Mouse (Mus musculus): ENCODE measurements at regions not wholly inside any gene's neighbourhood (a gene's known extent, or its start where the extent isn't known, plus 50 kb on each side); places are given as distances from the start of the nearest gene placed in this dataset.

DNA sequence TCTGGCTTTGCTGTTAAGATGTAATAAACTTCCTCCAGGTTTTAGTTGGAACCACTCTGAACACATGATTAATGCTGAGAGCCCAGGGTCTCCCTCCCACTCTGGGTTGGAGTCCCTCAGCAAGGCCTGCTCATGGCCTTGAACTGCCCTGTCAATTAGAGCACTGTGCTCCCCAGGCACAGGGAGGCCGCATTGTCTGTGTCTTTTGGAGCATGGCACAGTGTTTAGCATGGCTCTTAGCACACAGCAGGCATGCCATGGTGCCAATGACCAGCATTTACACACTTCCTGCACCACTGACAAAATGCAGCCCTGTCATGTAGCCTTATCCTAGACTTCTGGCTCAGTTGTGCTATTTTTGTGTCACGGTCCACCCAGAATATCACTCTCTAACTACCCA is 398.2 kb upstream of the Mmadhc start:
- H3K9ac ChIP-seq (replicated peaks), result no peak overlapping the region
- no peak overlapping the region for H3K4me2 ChIP-seq (replicated peaks)
- H3K27me3 ChIP-seq, result no peaks in the 10 kb centered on the region
- peak; percentile 88 for ATAC-seq (ENCODE audit: low FRiP score, low read depth)
- H3K27ac ChIP-seq (replicated peaks), result 0 out of 2 replicates have a peak overlapping the region, but pooled peaks have one; percentile 10
- H3K4me1 ChIP-seq, result peaks cover 20% of the 10 kb centered on the region
- WGBS, result 56% methylated on average over 2 of the region's 2 CpGs
- no peaks in the 10 kb centered on the region for H3K9me3 ChIP-seq
- no peaks in the 10 kb centered on the region for H3K36me3 ChIP-seq
- no peak overlapping the region for H3K4me3 ChIP-seq

GRCm38 (mm10) chr2:50693784-50694350 is 397.3 kb upstream of the Mmadhc start:
- H3K27ac ChIP-seq (replicated peaks), result no peak overlapping the region; the same call in 1 of the 2 replicates
- WGBS, result 40% methylated on average over 7 of the region's 7 CpGs
- peak; percentile 56 for ATAC-seq (ENCODE audit: low FRiP score, low read depth)

GRCm38 (mm10) chr2:50690120-50691103 is 393.8 kb upstream of the Mmadhc start:
- Histone ChIP-seq H3K27me3 (no peaks in the 10 kb centered on the region), H3K9me3 (no peaks in the 10 kb centered on the region), H3K4me1 (peaks cover 20% of the 10 kb centered on the region), H3K27ac (replicated peaks) (no peak overlapping the region), H3K36me3 (no peaks in the 10 kb centered on the region), H3K9ac (replicated peaks) (no peak overlapping the region), H3K4me2 (replicated peaks) (no peak overlapping the region), H3K4me3 (no peak overlapping the region)
- no peak for ATAC-seq (ENCODE audit: low FRiP score, low read depth)
- WGBS, result 90% methylated on average over 11 of the region's 11 CpGs

More at GRCm38 (mm10) chr2:50693784-50694350, 397.3 kb upstream of the Mmadhc start:
- H3K4me1 ChIP-seq, result peaks cover 20% of the 10 kb centered on the region
- no peaks in the 10 kb centered on the region for H3K36me3 ChIP-seq
- no peaks in the 10 kb centered on the region for H3K9me3 ChIP-seq
- no peaks in the 10 kb centered on the region for H3K27me3 ChIP-seq
- no peak overlapping the region for H3K4me3 ChIP-seq
- no peak overlapping the region for H3K9ac ChIP-seq (replicated peaks)
- H3K4me2 ChIP-seq (replicated peaks), result no peak overlapping the region

GRCm38 (mm10) chr2:50687672-50688151 is 391.1 kb upstream of the Mmadhc start:
- Histone ChIP-seq H3K9me3 (no peaks in the 10 kb centered on the region), H3K27me3 (no peaks in the 10 kb centered on the region), H3K4me2 (replicated peaks) (no peak overlapping the region), H3K4me3 (no peak overlapping the region), H3K36me3 (no peaks in the 10 kb centered on the region), H3K4me1 (no peaks in the 10 kb centered on the region), H3K27ac (replicated peaks) (no peak overlapping the region), H3K9ac (replicated peaks) (no peak overlapping the region)
- ATAC-seq (ENCODE audit: low FRiP score, low read depth), result no peak
- WGBS, result 86% methylated on average over 10 of the region's 10 CpGs

DNA sequence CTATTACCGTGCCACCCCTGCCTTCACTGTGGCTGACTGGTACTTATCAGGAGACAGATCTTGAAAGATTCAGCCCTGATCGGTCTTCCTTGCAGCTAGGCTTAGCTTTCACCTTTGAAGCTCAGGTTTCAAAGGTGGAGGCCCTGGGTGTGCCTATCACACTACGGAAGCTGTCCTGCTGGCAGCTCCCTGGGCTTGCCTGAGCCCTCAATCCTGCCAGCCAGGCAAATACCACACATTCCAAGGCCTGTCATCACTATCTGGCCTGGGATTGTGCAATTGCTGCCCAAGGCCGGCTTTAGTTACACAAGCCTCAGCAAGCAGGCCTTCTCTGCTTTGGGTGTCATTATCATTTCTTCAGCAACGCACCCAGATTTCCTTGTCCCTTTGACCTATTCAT is 390.6 kb upstream of the Mmadhc start:
- ATAC-seq (ENCODE audit: low FRiP score, low read depth), result no peak
- WGBS, result 57% methylated on average over 5 of the region's 5 CpGs
- no peaks in the 10 kb centered on the region for H3K27me3 ChIP-seq
- H3K4me3 ChIP-seq, result no peak overlapping the region
- H3K9ac ChIP-seq (replicated peaks), result no peak overlapping the region
- no peaks in the 10 kb centered on the region for H3K4me1 ChIP-seq
- H3K4me2 ChIP-seq (replicated peaks), result no peak overlapping the region
- no peak overlapping the region for H3K27ac ChIP-seq (replicated peaks)
- no peaks in the 10 kb centered on the region for H3K36me3 ChIP-seq
- H3K9me3 ChIP-seq, result no peaks in the 10 kb centered on the region

DNA sequence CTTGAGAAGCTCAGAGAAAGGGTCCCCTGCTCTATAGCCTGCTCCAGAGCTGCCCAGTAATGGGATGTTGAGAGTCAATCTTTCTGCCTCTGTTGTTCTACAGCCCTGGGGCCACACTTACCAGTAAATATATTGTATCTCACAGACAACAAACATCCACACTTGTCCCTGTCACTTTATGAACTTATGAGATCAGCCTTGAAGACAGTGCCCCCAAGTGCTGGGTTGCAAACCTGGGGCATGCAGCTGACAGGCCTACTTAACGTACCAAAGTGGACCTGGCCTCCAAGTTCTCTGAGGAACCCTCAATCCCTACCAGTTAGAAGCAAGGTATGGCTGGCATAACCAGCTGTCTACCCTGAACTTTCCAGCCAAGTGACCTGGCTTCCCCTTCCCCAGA is 380.9 kb upstream of the Mmadhc start:
- H3K9me3 ChIP-seq, result no peaks in the 10 kb centered on the region
- no peak for ATAC-seq (ENCODE audit: low FRiP score, low read depth)
- no peak overlapping the region for H3K4me2 ChIP-seq (replicated peaks)
- H3K4me1 ChIP-seq, result no peaks in the 10 kb centered on the region
- H3K27me3 ChIP-seq, result no peaks in the 10 kb centered on the region
- no peaks in the 10 kb centered on the region for H3K36me3 ChIP-seq
- 83% methylated on average over 1 of the region's 1 CpGs for WGBS
- H3K9ac ChIP-seq (replicated peaks), result no peak overlapping the region
- no peak overlapping the region for H3K27ac ChIP-seq (replicated peaks)
- H3K4me3 ChIP-seq, result no peak overlapping the region

DNA sequence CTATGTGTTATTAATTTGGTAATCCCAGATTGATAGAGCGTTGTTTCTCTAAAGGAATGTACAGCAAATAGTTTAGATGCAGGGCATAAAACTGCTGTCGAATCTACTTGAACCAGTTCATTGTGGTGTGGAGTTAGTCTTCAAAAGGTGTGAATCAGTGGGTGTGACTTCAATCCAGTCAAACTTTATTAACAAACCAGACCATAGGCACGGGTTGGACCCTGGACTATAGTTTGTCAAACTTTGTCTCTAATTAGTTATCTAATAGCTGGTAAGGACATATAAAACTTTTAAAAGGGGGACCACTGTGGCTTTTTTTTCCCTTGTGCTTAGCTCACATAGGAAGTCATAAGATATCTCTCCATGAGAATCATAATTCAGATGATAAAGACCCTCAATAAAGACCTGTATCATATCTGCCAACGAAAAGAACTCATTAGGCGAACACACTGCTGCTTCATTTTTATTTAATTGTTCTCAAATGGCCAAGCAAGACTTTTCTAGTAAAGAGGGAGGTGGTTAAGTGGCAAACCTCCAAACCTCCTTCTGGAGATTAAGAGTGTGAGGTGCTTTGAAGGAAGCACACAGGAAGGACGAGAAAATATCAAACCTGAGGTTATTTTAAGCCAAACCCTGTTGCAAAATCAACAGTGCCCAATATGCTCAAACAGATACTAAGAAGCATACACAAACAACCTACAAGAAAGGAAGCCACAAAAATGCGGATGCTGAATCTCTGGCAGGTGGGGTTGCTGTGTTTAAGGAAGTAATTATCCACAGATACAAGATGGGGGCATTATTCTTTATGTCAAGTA is 379.3 kb upstream of the Mmadhc start:
- Histone ChIP-seq H3K9ac (replicated peaks) (no peak overlapping the region), H3K4me3 (no peak overlapping the region), H3K27me3 (no peaks in the 10 kb centered on the region), H3K27ac (replicated peaks) (no peak overlapping the region), H3K4me2 (replicated peaks) (no peak overlapping the region), H3K36me3 (no peaks in the 10 kb centered on the region), H3K9me3 (no peaks in the 10 kb centered on the region), H3K4me1 (no peaks in the 10 kb centered on the region)
- 90% methylated on average over 7 of the region's 7 CpGs for WGBS
- ATAC-seq (ENCODE audit: low FRiP score, low read depth), result no peak

GRCm38 (mm10) chr2:50674856-50675175 is 378.2 kb upstream of the Mmadhc start:
- H3K4me2 ChIP-seq (replicated peaks), result no peak overlapping the region
- ATAC-seq (ENCODE audit: low FRiP score, low read depth), result no peak
- 91% methylated on average over 3 of the region's 3 CpGs for WGBS

DNA sequence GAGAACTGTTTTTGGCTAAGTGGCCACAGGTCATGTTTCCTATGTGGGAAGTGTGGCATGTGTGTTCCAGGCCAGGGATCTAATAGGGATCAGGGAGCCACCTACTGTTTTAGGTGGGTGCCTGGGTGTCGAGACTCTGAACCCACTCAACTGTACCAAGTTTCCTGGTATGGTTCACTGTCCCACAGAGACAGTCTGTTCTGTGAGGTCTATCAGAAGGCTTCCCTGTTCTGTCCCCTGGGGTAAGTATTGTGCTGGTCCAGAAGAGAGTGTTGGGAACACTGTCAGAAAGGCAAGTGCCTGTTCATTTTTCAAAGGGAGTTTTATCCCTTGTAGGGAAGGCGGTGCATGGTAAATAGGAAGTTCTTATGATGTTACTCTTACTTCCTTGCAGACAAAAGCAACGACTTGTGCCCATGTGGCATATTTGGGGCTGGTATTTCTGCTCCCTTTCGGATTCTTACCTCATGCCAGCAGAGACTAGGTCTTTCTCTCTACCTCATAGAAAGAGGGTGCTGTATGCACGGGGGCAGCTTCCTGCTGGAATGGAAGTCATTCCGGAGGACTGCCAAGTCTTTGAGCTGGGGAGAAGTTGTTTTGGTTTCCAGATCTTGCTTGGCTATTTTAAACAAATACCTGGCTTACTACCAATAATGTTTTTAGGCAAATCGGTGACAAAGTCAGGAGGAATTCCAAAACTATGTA is 377.7 kb upstream of the Mmadhc start:
- no peaks in the 10 kb centered on the region for H3K4me1 ChIP-seq
- no peaks in the 10 kb centered on the region for H3K27me3 ChIP-seq
- H3K27ac ChIP-seq (replicated peaks), result no peak overlapping the region
- ATAC-seq (ENCODE audit: low FRiP score, low read depth), result no peak
- no peaks in the 10 kb centered on the region for H3K36me3 ChIP-seq
- no peak overlapping the region for H3K4me3 ChIP-seq
- 88% methylated on average over 7 of the region's 7 CpGs for WGBS
- H3K9me3 ChIP-seq, result no peaks in the 10 kb centered on the region
- H3K4me2 ChIP-seq (replicated peaks), result no peak overlapping the region
- H3K9ac ChIP-seq (replicated peaks), result no peak overlapping the region

More at GRCm38 (mm10) chr2:50674856-50675175, 378.2 kb upstream of the Mmadhc start:
- H3K9me3 ChIP-seq, result no peaks in the 10 kb centered on the region
- no peak overlapping the region for H3K27ac ChIP-seq (replicated peaks)
- H3K4me3 ChIP-seq, result no peak overlapping the region
- no peaks in the 10 kb centered on the region for H3K4me1 ChIP-seq
- no peaks in the 10 kb centered on the region for H3K27me3 ChIP-seq
- H3K9ac ChIP-seq (replicated peaks), result no peak overlapping the region
- H3K36me3 ChIP-seq, result no peaks in the 10 kb centered on the region

GRCm38 (mm10) chr2:50669297-50669696 is 372.7 kb upstream of the Mmadhc start:
- ATAC-seq (ENCODE audit: low FRiP score, low read depth), result no peak
- H3K27me3 ChIP-seq, result no peaks in the 10 kb centered on the region
- H3K27ac ChIP-seq (replicated peaks), result no peak overlapping the region
- no peak overlapping the region for H3K9ac ChIP-seq (replicated peaks)
- H3K4me3 ChIP-seq, result no peak overlapping the region
- H3K4me1 ChIP-seq, result no peaks in the 10 kb centered on the region
- H3K9me3 ChIP-seq, result no peaks in the 10 kb centered on the region
- no peaks in the 10 kb centered on the region for H3K36me3 ChIP-seq
- no peak overlapping the region for H3K4me2 ChIP-seq (replicated peaks)

DNA sequence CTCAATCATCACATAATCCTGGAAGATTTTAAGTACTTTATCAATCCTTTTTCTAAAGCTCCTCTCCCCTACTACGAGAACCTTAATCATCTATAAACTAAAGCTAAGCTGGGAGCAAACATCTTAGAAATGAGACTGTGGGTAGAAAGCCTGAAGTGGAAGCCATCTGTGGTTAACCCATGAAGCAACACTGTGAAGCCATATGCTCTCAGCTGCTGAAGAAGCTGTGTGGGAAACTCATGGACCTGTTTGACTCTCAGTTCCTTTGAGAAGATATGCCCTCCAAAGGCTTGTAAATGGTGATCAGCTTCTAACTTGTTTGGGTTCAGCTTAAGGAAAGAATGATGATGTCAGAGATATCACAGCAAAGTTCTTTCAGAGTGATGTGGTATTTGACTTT is 372.2 kb upstream of the Mmadhc start:
- Histone ChIP-seq H3K9me3 (no peaks in the 10 kb centered on the region), H3K4me2 (replicated peaks) (no peak overlapping the region), H3K36me3 (no peaks in the 10 kb centered on the region), H3K4me3 (no peak overlapping the region), H3K27me3 (no peaks in the 10 kb centered on the region), H3K9ac (replicated peaks) (no peak overlapping the region), H3K4me1 (no peaks in the 10 kb centered on the region), H3K27ac (replicated peaks) (no peak overlapping the region)
- WGBS, result 66% methylated on average over 1 of the region's 1 CpGs
- ATAC-seq (ENCODE audit: low FRiP score, low read depth), result no peak
